ENCODE assay signal across 14 mouse cellular contexts in genomic region chr2:179290394-179290793, GRCm38 (mm10).
DNase-seq lines count a peak whose midpoint lies in the region; ATAC-seq lines count a peak whose summit lies in the region.
"Had no signal": no experiment of that assay in that cellular context is flagged by ENCODE, and none has a peak within 500 bp of the region (broad histone marks: within the 10 kb centered on the region; RNA-seq: fewer than 3 reads in every experiment).

No protein-coding gene starts in this region.

- no peaks in the 10 kb centered on the region for H3K9me3 ChIP-seq in midbrain, embryonic 12.5 days
- H3K9me3 ChIP-seq in midbrain, embryonic 16.5 days (replicated peaks; ENCODE audit: control insufficient read depth, low read length, poor library complexity, severe bottlenecking): no peaks in the 10 kb centered on the region
- H3K9me3 ChIP-seq: forebrain, embryonic 15.5 days had no signal

- peaks cover 5% of the 10 kb centered on the region; the same call in 1 of the 2 replicates for H3K27me3 ChIP-seq in midbrain, embryonic 12.5 days
- no peaks in the 10 kb centered on the region for H3K27me3 ChIP-seq in midbrain, embryonic 16.5 days (ENCODE audit: control insufficient read depth, insufficient read depth, low read depth, low read length)
- H3K27me3 ChIP-seq: forebrain, embryonic 15.5 days had no signal

- H3K4me2 ChIP-seq in midbrain, embryonic 12.5 days (replicated peaks): no peak overlapping the region
- no peak overlapping the region for H3K4me2 ChIP-seq in midbrain, embryonic 16.5 days (ENCODE audit: low read length)
- H3K4me2 ChIP-seq: forebrain, embryonic 15.5 days had no signal

- no peak overlapping the region for H3K4me3 ChIP-seq in midbrain, embryonic 12.5 days
- no peak overlapping the region for H3K4me3 ChIP-seq in midbrain, embryonic 16.5 days (ENCODE audit: low read depth, low read length)
- H3K4me3 ChIP-seq: erythroblast, embryonic 14.5 days; forebrain, embryonic 15.5 days had no signal

- H3K4me1 ChIP-seq in midbrain, embryonic 12.5 days: peaks cover 36% of the 10 kb centered on the region
- peaks cover 15% of the 10 kb centered on the region for H3K4me1 ChIP-seq in midbrain, embryonic 16.5 days (ENCODE audit: control insufficient read depth, insufficient read depth, low read length)

- intact Hi-C loops in gastrocnemius, postnatal 14 days (cut with DNase I; ENCODE audit: low total_unique reads): no loop called here
- intact Hi-C loops in left cerebral cortex, postnatal 4 days (cut with DNase I): no loop called here

- H3K36me3 ChIP-seq in midbrain, embryonic 12.5 days: no peaks in the 10 kb centered on the region
- no peaks in the 10 kb centered on the region for H3K36me3 ChIP-seq in midbrain, embryonic 16.5 days (ENCODE audit: control insufficient read depth, insufficient read depth, low read length)
- H3K36me3 ChIP-seq: forebrain, embryonic 15.5 days had no signal

- H3K9ac ChIP-seq in midbrain, embryonic 12.5 days (replicated peaks): no peak overlapping the region
- no peak overlapping the region for H3K9ac ChIP-seq in midbrain, embryonic 16.5 days (ENCODE audit: low read depth, low read length)
- H3K9ac ChIP-seq: forebrain, embryonic 15.5 days had no signal

- ATAC-seq in midbrain, embryonic 12.5 days (ENCODE audit: low FRiP score, low read depth): no peak
- no peak for ATAC-seq in midbrain, embryonic 16.5 days
- ATAC-seq in granulocyte monocyte progenitor cell, adult 5-6 weeks (replicated peaks; ENCODE audit: poor library complexity, severe bottlenecking): no peak
- ATAC-seq: forebrain, embryonic 15.5 days; intestine, embryonic 16.5 days had no signal

- H3K27ac ChIP-seq in midbrain, embryonic 12.5 days (replicated peaks): 0 out of 2 replicates have a peak overlapping the region, but pooled peaks have one; percentile 39
- no peak overlapping the region for H3K27ac ChIP-seq in midbrain, embryonic 16.5 days (ENCODE audit: low read length)
- H3K27ac ChIP-seq: forebrain, embryonic 15.5 days had no signal

- DNase-seq in gastrocnemius, postnatal 14 days: peak; percentile 18
- no peak for DNase-seq in gastrocnemius, adult 8-10 months (ENCODE audit: low spot score in 2 of 2)
- DNase-seq in left cerebral cortex, postnatal 4 days: peak; percentile 67
- no peak for DNase-seq in left cerebral cortex, adult 18-20 months (ENCODE audit: low spot score in 2 of 2)
- DNase-seq in thymus, postnatal 0 days (ENCODE audit: low spot score): no peak
- DNase-seq: cerebellum, adult 11 months; heart, adult 18-20 months; heart, postnatal 4 days had no signal

- 41% methylated on average over 5 of the region's 5 CpGs for WGBS in midbrain, embryonic 12.5 days
- 32% methylated on average over 5 of the region's 5 CpGs for WGBS in midbrain, embryonic 16.5 days

Comparison
In these comparisons a context has a peak if more than half of its experiments do, and no peak if none do; other contexts are left out.
1. DNase-seq: peak in gastrocnemius, postnatal 14 days (single experiment) and left cerebral cortex, postnatal 4 days (single experiment); none in gastrocnemius, adult 8-10 months (0 of 2), left cerebral cortex, adult 18-20 months (0 of 2) and thymus, postnatal 0 days (single experiment).